Mouse (Mus musculus) C2C12 (cell line): Measurements from ENCODE around the gene Arhgap15. TPM values are rescaled to one million over a fixed set of nuclear protein-coding genes. Genes with fewer than 3 reads are reported as not detected.

Experiments
- H3K27me3 ChIP-seq: one replicate; pipeline ENCODE4 v1.6.1; 2011; ENCODE audit not compliant: control insufficient read depth, insufficient read depth, insufficient read length
- H3K36me3 ChIP-seq: one replicate; pipeline ENCODE4 v1.6.1; 2011; ENCODE audit not compliant: control insufficient read depth, insufficient read depth
- H3K4me3 ChIP-seq: one replicate; pipeline ENCODE4 v1.5.1; 2011; ENCODE audit warnings: mild to moderate bottlenecking, control low read depth; ENCODE audit not compliant: poor library complexity, insufficient read depth, severe bottlenecking
- H3K79me2 ChIP-seq: one replicate; pipeline ENCODE4 v1.6.1; 2011; ENCODE audit not compliant: control insufficient read depth, insufficient read depth
- H3K79me3 ChIP-seq: one replicate; pipeline ENCODE4 v1.6.1; 2011; ENCODE audit warnings: low read depth, control low read depth
- H3ac ChIP-seq: one replicate; pipeline ENCODE3; 2011; ENCODE audit warnings: low read depth; ENCODE audit not compliant: control insufficient read depth, insufficient read length
- CEBPB ChIP-seq: IDR thresholded peaks from one replicate; pipeline ENCODE4 v1.6.1; 2011; ENCODE audit warnings: low read depth, mild to moderate bottlenecking, control low read depth, moderate library complexity
- CTCF ChIP-seq: IDR thresholded peaks from one replicate; pipeline ENCODE4 v1.5.1; 2011; ENCODE audit not compliant: control insufficient read depth, insufficient read depth, insufficient read length
- FOSL1 ChIP-seq: IDR thresholded peaks from one replicate; pipeline ENCODE4 v1.8.0; 2011; ENCODE audit warnings: mild to moderate bottlenecking, low read length; ENCODE audit not compliant: poor library complexity, insufficient read depth, severe bottlenecking
- MAX ChIP-seq: IDR thresholded peaks from one replicate; pipeline ENCODE4 v1.6.1; 2011; ENCODE audit warnings: mild to moderate bottlenecking, control low read depth
- MYOD1 ChIP-seq: IDR thresholded peaks from one replicate; pipeline ENCODE4 v1.6.1; 2011; ENCODE audit warnings: low read depth; ENCODE audit not compliant: control insufficient read depth, insufficient read length
- MYOG ChIP-seq: IDR thresholded peaks from one replicate; pipeline ENCODE4 v1.6.1; 2011; ENCODE audit not compliant: control insufficient read depth, insufficient read length; ENCODE audit errors: extremely low read depth
- USF1 ChIP-seq: IDR thresholded peaks from one replicate; pipeline ENCODE4 v1.6.1; 2011; ENCODE audit warnings: low read depth, mild to moderate bottlenecking, control low read depth, moderate library complexity
- polyA plus RNA-seq: library from polyadenylated mRNA; unstranded; fragments of >200 nt; fragmentation: generic; extraction: Trizol; gene quantifications from one replicate; pipeline ENCODE4 v1.2.1, GENCODE M21; 2012; ENCODE audit warnings: missing spikeins

Arhgap15 gene
- polyA plus RNA-seq, 1 experiment: not detected

GRCm38 (mm10) chr2:43959189-43959588 is 210.6 kb downstream of the Arhgap15 start:
- no peaks in the 10 kb centered on the region for H3K36me3 ChIP-seq
- H3K27me3 ChIP-seq: no peaks in the 10 kb centered on the region
- no peaks in the 10 kb centered on the region for H3K79me2 ChIP-seq
- TF ChIP-seq CTCF (no peak), MAX (no peak), MYOG (no peak), USF1 (no peak), FOSL1 (no peak), CEBPB (no peak), MYOD1 (no peak)
- H3K4me3 ChIP-seq: no peak overlapping the region
- no peaks in the 10 kb centered on the region for H3K79me3 ChIP-seq
- H3ac ChIP-seq: no peak overlapping the region

GRCm38 (mm10) chr2:43962466-43962865 is 213.8 kb downstream of the Arhgap15 start:
- no peak for TF ChIP-seq CEBPB
- no peak for TF ChIP-seq USF1
- TF ChIP-seq MAX: no peak
- no peak for TF ChIP-seq MYOD1
- no peak for TF ChIP-seq CTCF
- no peak for TF ChIP-seq MYOG
- TF ChIP-seq FOSL1: no peak
- H3ac ChIP-seq: no peak overlapping the region
- no peak overlapping the region for H3K4me3 ChIP-seq
- no peaks in the 10 kb centered on the region for H3K36me3 ChIP-seq
- no peaks in the 10 kb centered on the region for H3K79me3 ChIP-seq
- no peaks in the 10 kb centered on the region for H3K27me3 ChIP-seq
- H3K79me2 ChIP-seq: no peaks in the 10 kb centered on the region

- H3K27me3 ChIP-seq: no peaks in the 10 kb centered on the region
- no peaks in the 10 kb centered on the region for H3K79me3 ChIP-seq
- H3ac ChIP-seq: no peak overlapping the region
- H3K36me3 ChIP-seq: no peaks in the 10 kb centered on the region
- H3K4me3 ChIP-seq: no peak overlapping the region
- H3K79me2 ChIP-seq: no peaks in the 10 kb centered on the region
- no peak for TF ChIP-seq FOSL1
- no peak for TF ChIP-seq MAX
- TF ChIP-seq MYOD1: no peak
- no peak for TF ChIP-seq MYOG
- no peak for TF ChIP-seq CTCF
- no peak for TF ChIP-seq USF1
- TF ChIP-seq CEBPB: no peak
Measured at GRCm38 (mm10) chr2:43968581-43968980, 220.0 kb downstream of the Arhgap15 start.

- Histone ChIP-seq H3K79me3 (no peaks in the 10 kb centered on the region), H3K36me3 (no peaks in the 10 kb centered on the region), H3ac (no peak overlapping the region), H3K27me3 (no peaks in the 10 kb centered on the region), H3K4me3 (no peak overlapping the region), H3K79me2 (no peaks in the 10 kb centered on the region)
- no peak for TF ChIP-seq CTCF
- TF ChIP-seq MYOG: no peak
- no peak for TF ChIP-seq FOSL1
- TF ChIP-seq USF1: no peak
- no peak for TF ChIP-seq MYOD1
- no peak for TF ChIP-seq MAX
- TF ChIP-seq CEBPB: no peak
Measured at GRCm38 (mm10) chr2:43977732-43978131, 229.1 kb downstream of the Arhgap15 start.

- no peak overlapping the region for H3ac ChIP-seq
- no peak overlapping the region for H3K4me3 ChIP-seq
- no peaks in the 10 kb centered on the region for H3K79me2 ChIP-seq
- no peaks in the 10 kb centered on the region for H3K79me3 ChIP-seq
- H3K36me3 ChIP-seq: no peaks in the 10 kb centered on the region
- no peak for TF ChIP-seq CEBPB
- TF ChIP-seq MYOG: no peak
- H3K27me3 ChIP-seq: no peaks in the 10 kb centered on the region
Measured at GRCm38 (mm10) chr2:43978177-43979013, 229.8 kb downstream of the Arhgap15 start.

GRCm38 (mm10) chr2:43986066-43986465 is 237.4 kb downstream of the Arhgap15 start:
- TF ChIP-seq MAX (no peak), FOSL1 (no peak), MYOD1 (no peak), MYOG (no peak), CTCF (no peak), USF1 (no peak), CEBPB (no peak)
- H3K27me3 ChIP-seq: no peaks in the 10 kb centered on the region
- H3K79me2 ChIP-seq: no peaks in the 10 kb centered on the region
- no peak overlapping the region for H3K4me3 ChIP-seq
- H3K36me3 ChIP-seq: no peaks in the 10 kb centered on the region
- no peaks in the 10 kb centered on the region for H3K79me3 ChIP-seq
- H3ac ChIP-seq: no peak overlapping the region
